Mouse (Mus musculus): ENCODE data around the gene Mrgprd.

GRCm38 (mm10) chr7:145298666-145299490, 15.8 kb upstream of the Mrgprd start:
- TF ChIP-seq CTCF (IDR thresholded peaks at IDR 0.05), result peak; percentile 45
- TF ChIP-seq EP300 (IDR thresholded peaks at IDR 0.05), result no peak
